Mouse (Mus musculus) embryo, embryonic 9.5 days (tissue): ENCODE results near the gene Slc36a1.

ENCODE experiments used
- DNase-seq: peaks from one replicate; pipeline ENCODE4 v3.0.0-alpha.2; 2017; ENCODE audit errors: extremely low spot score

Slc36a1 gene

DNA sequence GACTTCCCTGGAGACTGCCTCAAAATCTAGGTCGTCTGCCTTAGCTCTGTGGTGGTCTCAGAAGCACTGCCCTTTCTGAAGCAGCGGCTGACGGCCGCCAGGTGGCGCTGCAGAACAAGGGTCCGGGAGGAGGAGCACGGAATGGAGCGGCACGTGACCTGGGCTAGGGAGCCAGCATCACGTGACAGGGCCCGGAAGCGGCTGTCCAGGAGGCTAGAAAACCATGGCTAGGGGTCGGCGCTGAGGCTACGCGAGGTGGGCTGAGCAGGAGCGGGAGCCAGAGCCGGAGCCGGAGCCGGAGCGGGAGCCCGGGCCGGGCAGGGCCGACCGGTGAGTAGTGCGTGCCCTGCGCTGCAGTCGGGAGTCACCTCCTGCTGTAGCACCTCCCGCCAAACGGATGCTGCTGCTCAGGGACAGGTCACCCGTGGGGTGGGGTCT is at the start of gene Slc36a1:
Gene Slc36a1 (plus strand): TSS at position 192 of the 438 bp plus-strand sequence.
- peak; percentile 92 for DNase-seq

DNA sequence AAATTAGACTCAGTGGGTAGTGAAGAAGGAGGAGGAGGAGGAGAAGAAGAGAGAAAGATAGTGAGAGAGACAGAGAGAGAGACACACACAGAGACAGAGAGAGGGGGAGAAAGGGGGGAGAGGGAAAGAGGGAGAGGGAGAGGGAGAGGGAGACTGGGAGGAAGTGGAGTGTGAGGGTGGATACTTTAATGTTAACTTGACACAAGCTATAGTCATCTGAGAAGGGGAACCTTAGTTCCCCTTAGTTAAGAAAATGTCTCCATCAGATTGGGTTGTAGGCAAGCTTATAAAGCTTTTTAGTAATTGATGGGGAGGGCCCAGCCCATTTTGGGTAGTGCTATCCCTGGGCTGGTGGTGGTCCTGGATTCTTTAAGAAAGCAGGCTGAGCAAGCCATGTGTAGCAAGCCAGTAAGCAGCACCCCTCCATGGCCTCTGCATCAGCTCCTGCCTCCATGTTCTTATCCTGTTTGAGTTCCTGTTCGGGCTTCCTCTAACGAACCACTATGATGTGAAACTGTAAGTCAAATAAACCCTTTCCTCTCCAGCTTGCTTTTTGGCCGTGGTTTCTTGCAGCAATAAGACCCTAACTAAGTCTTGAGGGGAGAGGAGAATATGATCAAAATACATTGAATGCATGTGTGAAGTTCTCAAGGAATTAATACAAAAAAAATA is 49.6 kb upstream of the Slc36a1 start:
- no peak for DNase-seq

- DNase-seq: no peak
Observed at GRCm38 (mm10) chr11:55155070-55155421, 49.1 kb upstream of the Slc36a1 start.

GRCm38 (mm10) chr11:55158785-55159359 is 45.3 kb upstream of the Slc36a1 start:
- DNase-seq: peak; percentile 75

GRCm38 (mm10) chr11:55162670-55163069 is 41.5 kb upstream of the Slc36a1 start:
- DNase-seq: peak; percentile 54

DNA sequence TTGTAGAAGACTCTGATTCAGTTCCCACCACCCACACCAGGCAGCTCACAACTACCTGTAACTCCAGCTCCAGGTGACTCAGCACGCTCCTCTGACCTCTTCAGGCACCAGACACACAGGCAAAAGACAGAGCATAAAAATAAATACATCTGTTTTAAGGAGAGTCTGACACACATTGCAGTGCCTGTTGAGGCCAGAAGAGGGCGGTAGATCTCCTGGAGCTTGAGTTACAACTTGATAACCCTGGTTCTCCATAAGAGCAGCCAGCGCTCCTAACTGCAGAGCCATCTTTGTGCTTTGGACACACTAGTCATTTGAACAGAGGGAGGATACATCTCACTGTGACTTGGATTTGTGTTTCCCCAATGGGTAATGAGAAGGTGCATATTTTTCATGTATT is 39.4 kb upstream of the Slc36a1 start:
- peak; percentile 14 for DNase-seq

DNA sequence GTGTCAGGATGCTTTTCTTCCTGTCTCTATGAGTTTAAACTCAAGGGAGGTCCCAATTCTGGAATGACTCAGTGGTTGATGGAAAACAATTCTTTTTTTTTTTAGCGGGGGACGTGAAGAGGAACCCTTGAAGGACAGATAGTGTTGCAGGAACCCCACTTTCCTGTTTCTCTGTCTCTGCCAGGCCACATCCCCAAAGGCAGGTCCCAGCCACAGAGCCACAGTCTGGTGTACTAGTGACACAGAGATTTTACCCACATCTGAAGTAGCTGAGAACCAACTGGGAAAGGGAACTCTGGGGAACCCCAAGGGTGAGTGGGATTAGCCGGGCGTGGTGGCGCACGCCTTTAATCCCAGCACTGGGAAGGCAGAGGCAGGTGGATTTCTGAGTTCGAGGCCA is 38.4 kb upstream of the Slc36a1 start:
- DNase-seq: no peak

GRCm38 (mm10) chr11:55168504-55168903 is 35.6 kb upstream of the Slc36a1 start:
- DNase-seq: no peak

DNA sequence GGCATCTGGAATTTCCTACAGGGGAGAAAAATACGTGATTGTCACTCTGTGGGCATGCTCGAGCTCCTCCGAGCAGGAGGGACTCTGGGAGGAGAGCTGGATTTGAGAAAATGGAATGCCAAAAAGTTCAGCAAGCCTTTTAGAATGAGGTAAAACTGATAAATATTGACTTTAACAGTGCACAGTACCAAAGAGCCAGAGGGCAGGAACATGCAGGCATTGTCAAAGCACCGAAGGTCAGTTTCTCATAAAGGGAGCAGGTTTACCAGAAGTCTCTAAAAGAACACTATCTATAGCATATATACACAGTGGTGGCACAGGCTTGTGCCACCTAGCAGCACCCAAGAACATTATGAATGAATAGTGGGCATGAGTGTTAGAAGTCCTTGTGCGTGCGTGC is 35.2 kb upstream of the Slc36a1 start:
- no peak for DNase-seq

- no peak for DNase-seq
Observed at GRCm38 (mm10) chr11:55170501-55170900, 33.6 kb upstream of the Slc36a1 start.

DNA sequence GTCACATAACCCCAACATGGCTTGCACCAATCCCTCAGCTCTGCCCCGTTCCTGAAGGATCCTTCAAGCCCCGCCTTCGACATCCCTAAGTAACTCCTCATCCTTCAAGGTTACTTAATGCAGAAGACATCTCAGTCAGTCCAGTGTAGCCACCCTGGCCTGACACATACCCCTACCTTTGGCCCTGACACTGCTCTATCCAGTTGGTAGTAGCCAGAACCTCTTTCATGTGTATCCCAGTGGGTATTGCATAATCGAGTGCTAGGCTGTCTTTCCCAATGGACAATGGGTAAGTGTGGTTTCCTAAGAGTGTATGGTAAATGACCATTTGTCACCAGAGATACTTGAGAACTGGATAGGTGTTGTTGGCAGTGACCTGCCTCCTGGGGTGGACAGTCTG is 25.3 kb upstream of the Slc36a1 start:
- DNase-seq: no peak

DNA sequence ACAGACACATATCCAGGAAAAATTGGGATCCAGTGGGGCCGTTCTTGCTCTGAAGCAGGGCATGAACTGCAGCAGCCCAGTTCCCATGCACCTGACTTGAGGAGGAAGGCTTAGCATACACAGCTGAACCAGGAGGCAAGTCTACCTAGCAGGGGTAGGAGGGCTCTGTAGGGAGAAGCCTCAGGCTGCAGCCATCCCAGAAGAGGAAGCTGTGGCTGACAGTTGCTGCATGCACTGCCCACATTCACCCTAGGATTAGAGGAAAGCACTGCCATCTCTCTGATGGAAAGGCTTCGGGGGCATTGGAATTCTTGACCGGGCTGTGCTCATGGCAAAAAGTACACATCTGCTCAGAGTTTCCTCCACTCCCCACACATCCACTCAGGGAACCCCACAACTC is 24.3 kb upstream of the Slc36a1 start:
- DNase-seq: no peak

DNA sequence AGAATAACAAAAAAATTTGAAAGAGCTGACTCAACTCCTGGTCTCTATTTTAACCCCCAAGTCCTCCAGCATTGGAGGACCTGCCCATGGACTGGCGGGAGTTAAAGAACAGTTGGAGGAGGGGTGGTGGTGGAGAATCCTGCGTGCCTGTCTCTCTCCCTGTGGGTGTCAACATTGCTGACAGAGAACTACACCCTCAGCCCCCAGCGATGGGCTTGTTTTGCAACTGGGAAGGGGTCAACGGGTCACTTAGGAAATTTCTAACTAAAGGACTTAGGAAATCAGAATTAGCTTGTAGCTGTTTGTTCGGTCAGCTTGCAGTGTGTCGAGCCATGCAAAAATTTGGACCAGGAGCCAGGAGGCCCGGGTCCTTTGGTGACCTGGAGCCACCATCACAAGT is 21.0 kb upstream of the Slc36a1 start:
- no peak for DNase-seq

- DNase-seq: no peak
Observed at GRCm38 (mm10) chr11:55184246-55184645, 19.9 kb upstream of the Slc36a1 start.

- DNase-seq: no peak
Observed at GRCm38 (mm10) chr11:55184733-55185291, 19.3 kb upstream of the Slc36a1 start, which contains the start of gene Slc36a2. Gene Slc36a2 (minus strand): TSS chr11:55185077.

GRCm38 (mm10) chr11:55187292-55187691 is 16.9 kb upstream of the Slc36a1 start:
- no peak for DNase-seq

- DNase-seq: no peak
Observed at GRCm38 (mm10) chr11:55187777-55188176, 16.4 kb upstream of the Slc36a1 start.

GRCm38 (mm10) chr11:55190216-55190615 is 13.9 kb upstream of the Slc36a1 start:
- no peak for DNase-seq

DNA sequence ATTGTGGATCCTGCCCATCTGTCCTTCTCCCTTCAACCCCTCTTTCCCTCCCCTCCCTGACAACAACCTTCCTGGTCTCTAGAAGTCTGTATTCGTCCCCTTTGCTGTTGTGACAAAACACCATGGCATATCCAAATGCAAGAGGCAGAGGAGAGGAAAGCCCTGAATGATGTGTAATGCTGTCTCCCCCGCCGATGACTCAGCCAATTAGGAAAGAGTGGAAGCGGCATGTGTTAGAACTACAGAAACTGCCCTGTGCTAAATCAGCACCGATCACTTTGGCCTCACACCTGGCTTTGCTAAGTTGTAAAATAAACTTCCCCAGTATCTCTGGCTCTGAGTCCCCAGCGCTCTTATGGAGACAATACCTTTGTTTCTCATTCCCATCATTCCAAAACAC is 7.1 kb upstream of the Slc36a1 start:
- DNase-seq: no peak

GRCm38 (mm10) chr11:55197740-55198510 is 6.2 kb upstream of the Slc36a1 start:
- DNase-seq: no peak

DNA sequence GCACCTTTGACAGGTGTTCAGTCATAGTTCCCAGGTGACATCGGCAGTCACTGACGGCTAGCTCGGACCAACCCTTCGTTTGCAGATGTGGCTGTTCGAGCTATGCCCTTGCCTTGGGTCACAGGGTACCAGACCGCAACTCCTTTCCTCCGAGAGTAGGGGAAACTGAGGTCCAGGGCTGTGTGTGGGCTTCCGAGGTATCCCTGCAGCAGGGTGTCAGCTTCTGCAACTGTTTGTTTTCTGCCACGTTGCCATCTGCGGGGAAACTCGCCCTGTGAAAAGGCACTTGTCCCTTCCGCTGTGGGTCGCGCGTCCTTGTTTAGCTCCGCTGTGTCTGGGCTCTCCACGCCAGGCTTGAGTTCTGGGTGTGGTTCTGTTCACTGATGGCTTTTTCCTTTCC is 452 bp downstream of the Slc36a1 start:
- no peak for DNase-seq

- DNase-seq: no peak
Observed at GRCm38 (mm10) chr11:55208001-55208690, 4.0 kb downstream of the Slc36a1 start.
